Mouse (Mus musculus): ENCODE measurements at regions not wholly inside any gene's neighbourhood (a gene's known extent, or its start where the extent isn't known, plus 50 kb on each side); places are given as distances from the start of the nearest gene placed in this dataset.
"Not testable (repeated sequence)": the region's sequence is repeated elsewhere in the genome, so short reads cannot be mapped to it uniquely, and the experiment has no call there.

- DNase-seq = no peak
Observed at GRCm38 (mm10) chr8:113489436-113490107, 145.8 kb upstream of the Mon1b start.

GRCm38 (mm10) chr8:113490891-113491290 lies 144.5 kb upstream of the Mon1b start:
- peak in 1 of 2 experiments; percentile 6 for DNase-seq

- DNase-seq = no peak
Observed at GRCm38 (mm10) chr8:113496896-113497295, 138.5 kb upstream of the Mon1b start.

- DNase-seq = no peak
Observed at GRCm38 (mm10) chr8:113502671-113503070, 132.7 kb upstream of the Mon1b start.

GRCm38 (mm10) chr8:113512856-113513255 lies 122.5 kb upstream of the Mon1b start:
- no peak for DNase-seq

- DNase-seq = no peak
Observed at GRCm38 (mm10) chr8:113513886-113514730, 121.3 kb upstream of the Mon1b start.

GRCm38 (mm10) chr8:113514731-113515375 lies 120.5 kb upstream of the Mon1b start:
- DNase-seq = not testable (repeated sequence)

GRCm38 (mm10) chr8:113516176-113516575 lies 119.2 kb upstream of the Mon1b start:
- no peak for DNase-seq

- DNase-seq = peak; percentile 38 to 51
Observed at GRCm38 (mm10) chr8:113517912-113518311, 117.5 kb upstream of the Mon1b start.

GRCm38 (mm10) chr8:113523561-113523960 lies 111.8 kb upstream of the Mon1b start:
- no peak for DNase-seq

- no peak for DNase-seq
Observed at GRCm38 (mm10) chr8:113531116-113531665, 104.2 kb upstream of the Mon1b start.

GRCm38 (mm10) chr8:113532881-113533280 lies 102.5 kb upstream of the Mon1b start:
- DNase-seq = no peak

- no peak for DNase-seq
Observed at GRCm38 (mm10) chr8:113541437-113541836, 94.0 kb upstream of the Mon1b start.

- no peak for DNase-seq
Observed at GRCm38 (mm10) chr8:113542082-113542481, 93.3 kb upstream of the Mon1b start.

GRCm38 (mm10) chr8:113542713-113543112 lies 92.7 kb upstream of the Mon1b start:
- DNase-seq = no peak

GRCm38 (mm10) chr8:113549200-113549599 lies 86.2 kb upstream of the Mon1b start:
- DNase-seq = no peak

- DNase-seq = no peak
Observed at GRCm38 (mm10) chr8:113551454-113552273, 83.7 kb upstream of the Mon1b start.

GRCm38 (mm10) chr8:113552826-113553225 lies 82.6 kb upstream of the Mon1b start:
- DNase-seq = no peak

GRCm38 (mm10) chr8:113554700-113555455 lies 80.5 kb upstream of the Mon1b start:
- DNase-seq = no peak

- no peak for DNase-seq
Observed at GRCm38 (mm10) chr8:113556994-113557393, 78.4 kb upstream of the Mon1b start.

- DNase-seq = no peak
Observed at GRCm38 (mm10) chr8:113581098-113581497, 54.3 kb upstream of the Mon1b start.

GRCm38 (mm10) chr8:113581704-113582103 lies 53.7 kb upstream of the Mon1b start:
- no peak for DNase-seq

All from cerebellum, postnatal 36 days (tissue).